Mouse (Mus musculus): ENCODE data around the gene Slc12a9. TPM values are rescaled to one million over a fixed set of nuclear protein-coding genes. Genes with fewer than 3 reads are reported as not detected.

Slc12a9 gene
- total and polyA plus RNA-seq, 2 experiments from 2014 or later = 18.4 to 21.8 TPM

DNA sequence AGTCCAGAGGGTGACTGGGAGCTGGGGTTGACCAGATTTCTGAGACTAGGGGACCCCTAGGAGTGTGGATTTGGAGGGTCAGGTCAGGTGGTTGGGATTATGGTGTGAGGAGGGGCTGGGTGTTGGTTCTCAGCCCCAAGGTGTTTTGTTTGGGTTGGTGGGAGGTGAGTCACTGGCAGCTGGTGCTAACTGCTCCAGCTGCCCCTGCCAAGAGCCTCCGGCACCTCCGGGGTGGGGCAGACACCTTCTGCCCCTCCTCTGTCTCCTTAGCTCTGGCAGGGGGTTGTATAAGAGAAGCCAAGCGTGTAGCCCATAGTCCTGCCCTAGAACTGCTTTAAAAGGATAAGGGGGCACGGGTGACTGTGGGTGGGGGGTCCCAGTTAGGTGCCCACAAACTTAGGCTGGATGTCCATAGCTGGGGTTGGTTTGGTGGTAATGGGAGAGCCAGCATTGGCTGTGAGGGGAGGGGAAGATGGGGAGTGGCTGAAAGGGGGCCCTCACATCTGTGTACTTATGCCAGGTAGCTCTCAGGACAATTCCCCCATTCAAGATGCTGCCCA is 41.2 kb upstream of the Slc12a9 start:
- no peak overlapping the region for H3K4me3 ChIP-seq (ENCODE audit: low read depth, low read length)
- no peak for TF ChIP-seq CTCF (IDR thresholded peaks at IDR 0.05; ENCODE audit: low read depth)
- no peaks in the 10 kb centered on the region for H3K9me3 ChIP-seq (ENCODE audit: low read length)
- 0 out of 2 replicates have a peak, but pooled peaks cover 14% of the 10 kb centered on the region for H3K36me3 ChIP-seq (ENCODE audit: insufficient read depth)
- no peak overlapping the region for H3K9ac ChIP-seq
- no peak overlapping the region for H3K27ac ChIP-seq (ENCODE audit: low read depth, low read length)
- ATAC-seq = no peak
- no peaks in the 10 kb centered on the region for H3K4me1 ChIP-seq (ENCODE audit: insufficient read depth)
- H3K4me2 ChIP-seq (ENCODE audit: low read depth) = no peak overlapping the region
- no peaks in the 10 kb centered on the region for H3K27me3 ChIP-seq (ENCODE audit: insufficient read depth, low read length)
- no peak for DNase-seq
- WGBS = 89% methylated on average over 4 of the region's 4 CpGs

DNA sequence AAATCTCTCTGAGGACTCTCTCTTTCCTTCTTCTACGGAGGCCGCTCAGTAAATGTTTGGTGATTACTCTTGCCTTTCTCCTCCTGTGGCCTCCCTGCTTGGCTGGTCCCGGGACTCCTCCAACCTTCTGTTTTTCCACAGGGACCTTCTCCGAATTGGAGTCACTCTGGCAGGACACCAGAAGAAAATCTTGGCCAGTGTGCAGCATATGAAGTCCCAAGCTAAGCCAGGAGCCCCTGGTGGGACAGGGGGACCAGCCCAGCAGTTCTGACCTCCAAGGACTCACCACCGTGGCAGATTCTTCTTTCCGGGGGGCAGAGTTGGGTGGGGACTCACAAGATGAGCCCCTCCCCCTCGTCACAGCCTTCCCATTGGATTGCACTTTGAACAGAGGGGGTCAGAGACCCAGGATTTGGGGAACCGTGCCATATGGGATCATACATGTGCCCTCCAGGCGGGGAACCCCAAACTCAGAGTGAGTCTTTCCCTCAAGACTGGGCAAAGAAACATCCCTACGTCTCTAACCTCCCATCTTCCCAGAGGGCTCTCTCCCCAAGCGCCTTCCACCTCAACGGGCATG is 40.1 kb upstream of the Slc12a9 start:
- Histone ChIP-seq H3K4me2 (ENCODE audit: low read depth) (no peak overlapping the region), H3K9me3 (ENCODE audit: low read length) (no peaks in the 10 kb centered on the region), H3K4me3 (ENCODE audit: low read depth, low read length) (no peak overlapping the region), H3K27ac (ENCODE audit: low read depth, low read length) (no peak overlapping the region), H3K9ac (no peak overlapping the region), H3K36me3 (ENCODE audit: insufficient read depth) (0 out of 2 replicates have a peak, but pooled peaks cover 14% of the 10 kb centered on the region), H3K4me1 (ENCODE audit: insufficient read depth) (no peaks in the 10 kb centered on the region), H3K27me3 (ENCODE audit: insufficient read depth, low read length) (no peaks in the 10 kb centered on the region)
- no peak for TF ChIP-seq CTCF (IDR thresholded peaks at IDR 0.05; ENCODE audit: low read depth)
- ATAC-seq (no peak), DNase-seq (no peak)
- 82% methylated on average over 12 of the region's 12 CpGs for WGBS

DNA sequence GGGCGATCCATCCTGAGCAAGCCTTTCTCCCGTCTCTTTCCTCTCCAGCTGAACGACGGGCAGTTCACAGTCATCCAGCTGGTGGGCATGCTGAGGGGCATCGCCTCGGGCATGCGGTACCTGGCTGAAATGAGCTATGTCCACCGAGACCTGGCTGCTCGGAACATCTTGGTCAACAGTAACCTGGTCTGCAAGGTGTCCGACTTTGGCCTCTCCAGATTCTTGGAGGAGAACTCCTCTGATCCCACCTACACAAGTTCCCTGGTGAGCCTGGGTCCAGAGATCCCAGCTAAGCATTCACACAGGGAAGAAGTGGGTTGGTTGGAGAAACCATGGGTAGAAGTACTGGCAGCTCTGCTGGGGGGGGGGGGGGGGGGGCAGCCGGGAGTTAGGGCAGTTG is 36.3 kb upstream of the Slc12a9 start:
- Histone ChIP-seq H3K27ac (ENCODE audit: low read depth, low read length) (no peak overlapping the region), H3K27me3 (ENCODE audit: insufficient read depth, low read length) (no peaks in the 10 kb centered on the region), H3K9me3 (ENCODE audit: low read length) (no peaks in the 10 kb centered on the region), H3K9ac (no peak overlapping the region), H3K4me3 (ENCODE audit: low read depth, low read length) (no peak overlapping the region), H3K4me1 (ENCODE audit: insufficient read depth) (no peaks in the 10 kb centered on the region), H3K4me2 (ENCODE audit: low read depth) (no peak overlapping the region), H3K36me3 (ENCODE audit: insufficient read depth) (0 out of 2 replicates have a peak, but pooled peaks cover 29% of the 10 kb centered on the region)
- DNase-seq (no peak), ATAC-seq (no peak)
- no peak for TF ChIP-seq CTCF (IDR thresholded peaks at IDR 0.05; ENCODE audit: low read depth)
- WGBS = 93% methylated on average over 10 of the region's 11 CpGs

DNA sequence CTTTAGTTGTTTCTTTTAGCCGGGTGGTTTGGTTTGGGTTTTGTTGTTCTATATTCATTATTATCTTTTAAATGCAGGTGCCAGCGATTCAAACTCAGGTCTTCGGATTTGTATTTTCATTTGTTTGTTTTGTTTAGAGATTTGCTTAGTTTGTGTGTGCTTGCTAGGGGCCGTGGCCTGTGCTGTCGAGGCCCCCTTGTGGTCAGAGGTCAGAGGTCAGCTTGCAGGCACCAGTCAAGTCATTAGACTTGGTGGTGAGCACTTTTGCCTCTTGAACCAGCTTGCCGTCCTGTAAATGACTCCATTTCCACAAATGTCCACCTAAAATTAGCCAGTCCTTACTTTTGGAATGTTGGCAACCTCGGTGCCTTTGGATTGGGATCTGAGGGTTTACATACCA is 25.0 kb upstream of the Slc12a9 start:
- 51% methylated on average over 7 of the region's 7 CpGs for WGBS
- no peak overlapping the region for H3K4me3 ChIP-seq (ENCODE audit: low read depth, low read length)

DNA sequence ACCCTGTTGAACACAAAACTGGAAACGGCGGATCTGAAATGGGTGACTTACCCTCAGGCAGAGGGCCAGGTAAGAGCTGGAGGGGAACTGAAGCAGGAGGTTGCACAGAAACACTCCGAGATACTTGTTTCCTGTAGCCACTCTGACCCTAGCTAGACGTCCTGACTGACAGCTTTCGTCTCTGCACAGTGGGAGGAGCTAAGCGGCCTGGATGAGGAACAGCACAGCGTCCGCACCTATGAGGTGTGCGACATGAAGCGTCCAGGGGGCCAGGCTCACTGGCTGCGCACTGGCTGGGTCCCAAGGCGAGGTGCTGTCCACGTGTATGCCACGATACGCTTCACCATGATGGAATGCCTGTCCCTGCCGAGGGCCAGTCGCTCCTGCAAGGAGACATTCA is 20.7 kb upstream of the Slc12a9 start:
- Histone ChIP-seq H3K4me3 (ENCODE audit: low read depth, low read length) (no peak overlapping the region), H3K4me2 (ENCODE audit: low read depth) (no peak overlapping the region), H3K27me3 (ENCODE audit: insufficient read depth, low read length) (peaks cover 5% of the 10 kb centered on the region), H3K4me1 (ENCODE audit: insufficient read depth) (peaks cover 6% of the 10 kb centered on the region), H3K9ac (no peak overlapping the region), H3K36me3 (ENCODE audit: insufficient read depth) (0 out of 2 replicates have a peak, but pooled peaks cover 6% of the 10 kb centered on the region), H3K27ac (ENCODE audit: low read depth, low read length) (no peak overlapping the region), H3K9me3 (ENCODE audit: low read length) (no peaks in the 10 kb centered on the region)
- no peak for ATAC-seq
- TF ChIP-seq CTCF (IDR thresholded peaks at IDR 0.05; ENCODE audit: low read depth) = no peak
- WGBS = 87% methylated on average over 17 of the region's 17 CpGs
- no peak for DNase-seq

More for the DNA sequence above, 25.0 kb upstream of the Slc12a9 start:
- Histone ChIP-seq H3K27ac (ENCODE audit: low read depth, low read length) (no peak overlapping the region), H3K9me3 (ENCODE audit: low read length) (no peaks in the 10 kb centered on the region), H3K27me3 (ENCODE audit: insufficient read depth, low read length) (no peaks in the 10 kb centered on the region), H3K4me2 (ENCODE audit: low read depth) (no peak overlapping the region), H3K4me1 (ENCODE audit: insufficient read depth) (no peaks in the 10 kb centered on the region), H3K9ac (no peak overlapping the region), H3K36me3 (ENCODE audit: insufficient read depth) (peaks cover 21% of the 10 kb centered on the region)
- DNase-seq = no peak
- no peak for ATAC-seq
- peak; percentile 14; the same call in 1 of the 2 replicates for TF ChIP-seq CTCF (IDR thresholded peaks at IDR 0.05; ENCODE audit: low read depth)

DNA sequence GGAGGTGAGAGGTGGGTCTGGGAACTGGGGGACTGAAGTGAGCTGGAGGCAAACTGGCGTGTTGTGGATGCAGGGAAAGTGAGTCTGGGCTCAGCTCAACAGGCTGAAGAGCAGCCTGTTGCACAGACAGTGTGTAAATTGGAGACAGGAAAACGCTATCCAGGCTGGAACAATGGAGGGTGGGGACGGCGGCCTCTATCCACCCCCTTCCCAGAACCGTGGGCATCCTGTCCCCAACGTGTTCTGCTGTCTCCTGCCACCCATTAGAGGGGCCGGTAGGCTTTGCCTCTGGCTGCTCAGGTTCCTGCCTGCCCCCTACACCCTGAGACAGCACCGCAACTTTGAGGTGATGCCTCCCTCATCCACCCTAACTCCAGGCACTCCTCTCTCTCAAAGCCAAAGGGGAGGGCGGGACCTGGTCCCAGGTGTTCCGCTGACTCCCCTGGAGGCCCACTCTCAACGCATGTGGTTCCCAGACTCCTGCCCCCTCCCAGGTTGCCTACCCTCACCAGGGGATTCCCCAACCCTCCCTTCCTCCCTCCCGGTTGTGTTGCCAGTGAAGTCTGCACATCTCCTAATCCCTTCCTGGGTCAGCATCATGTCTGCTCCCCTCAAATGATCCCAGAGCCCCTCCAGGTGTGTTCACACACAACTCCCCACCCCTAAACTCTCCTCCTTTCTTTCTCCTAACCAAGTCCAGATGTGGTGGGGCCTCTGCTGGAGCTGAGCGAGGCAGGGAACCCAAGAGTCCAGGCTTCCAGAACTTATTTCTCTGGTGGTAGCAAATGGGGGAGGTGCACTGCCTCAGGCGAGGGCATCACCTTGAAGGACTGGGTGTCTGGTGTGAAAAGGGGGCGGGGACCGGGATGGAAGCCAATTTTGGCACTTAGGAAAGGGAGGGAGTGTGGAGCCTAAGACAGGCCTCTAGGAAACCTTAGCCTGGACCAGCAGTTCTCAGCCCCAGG is 18.9 kb upstream of the Slc12a9 start:
- H3K27me3 ChIP-seq (ENCODE audit: insufficient read depth, low read length) = peaks cover 15% of the 10 kb centered on the region
- H3K4me3 ChIP-seq (ENCODE audit: low read depth, low read length) = 0 out of 2 replicates have a peak overlapping the region, but pooled peaks have one; percentile 7
- H3K4me2 ChIP-seq (ENCODE audit: low read depth) = peak overlapping the region; percentile 94
- DNase-seq (no peak), ATAC-seq (no peak)
- H3K4me1 ChIP-seq (ENCODE audit: insufficient read depth) = peaks cover 13% of the 10 kb centered on the region
- no peak overlapping the region for H3K27ac ChIP-seq (ENCODE audit: low read depth, low read length)
- TF ChIP-seq CTCF (IDR thresholded peaks at IDR 0.05; ENCODE audit: low read depth) = no peak
- H3K9ac ChIP-seq = 0 out of 2 replicates have a peak overlapping the region, but pooled peaks have one; percentile 14
- 24% methylated on average over 16 of the region's 16 CpGs for WGBS
- 0 out of 2 replicates have a peak, but pooled peaks cover 6% of the 10 kb centered on the region for H3K36me3 ChIP-seq (ENCODE audit: insufficient read depth)
- H3K9me3 ChIP-seq (ENCODE audit: low read length) = no peaks in the 10 kb centered on the region

Measured in forebrain, postnatal 0 days (tissue).